Mouse (Mus musculus): ENCODE measurements around the gene Fkbp14. TPM values are rescaled to one million over a fixed set of nuclear protein-coding genes. Genes with fewer than 3 reads are reported as not detected.

Fkbp14 gene
- polyA plus RNA-seq, 1 experiment from 2014 or later, result 26.9 TPM

- no peak overlapping the region for H3K9ac ChIP-seq (ENCODE audit: low read length)
- no peaks in the 10 kb centered on the region for H3K36me3 ChIP-seq (ENCODE audit: control insufficient read depth, insufficient read depth, low read length)
- no peak for ATAC-seq (ENCODE audit: insufficient number of reproducible peaks, insufficient read depth, low FRiP score, low read depth)
- H3K4me3 ChIP-seq (ENCODE audit: control insufficient read depth in 1 of 2, insufficient read depth in 1 of 2, low read depth in 1 of 2, low read length in 2 of 2), result no peak overlapping the region
- no peak overlapping the region for H3K27ac ChIP-seq (replicated peaks in 1 of 2; ENCODE audit: control insufficient read depth in 1 of 2, insufficient read depth in 1 of 2, low read depth in 2 of 2, low read length in 2 of 2)
- no peaks in the 10 kb centered on the region for H3K9me3 ChIP-seq (ENCODE audit: control insufficient read depth, low read length)
- 68% methylated on average over 8 of the region's 8 CpGs for WGBS
- no peak overlapping the region for H3K4me2 ChIP-seq (ENCODE audit: low read length)
- H3K27me3 ChIP-seq (ENCODE audit: control insufficient read depth, insufficient read depth, low read length), result no peaks in the 10 kb centered on the region
- H3K4me1 ChIP-seq (ENCODE audit: control insufficient read depth in 2 of 2, insufficient read depth in 2 of 2, low read length in 2 of 2), result peaks cover 12 to 14% of the 10 kb centered on the region in 2 experiments
These were observed 68.4 kb downstream of the Fkbp14 start for GRCm38 (mm10) chr6:54528666-54529065.

Other genes starting within 250 kb of the Fkbp14 start
- gene Wipf3, start 167.7 kb downstream of the Fkbp14 start, polyA plus RNA-seq (2014; fragmentation: Nextera tagmentation; extraction: Ambion mirVana), result 6.5 and 6.9 TPM in 2 replicates
- 7.5 and 11.1 TPM in 2 replicates for gene Scrn1, start 30.8 kb downstream of the Fkbp14 start, polyA plus RNA-seq (2014; fragmentation: Nextera tagmentation; extraction: Ambion mirVana)
- 8.2 and 8.9 TPM in 2 replicates for gene Plekha8, start 2.2 kb downstream of the Fkbp14 start, polyA plus RNA-seq (2014; fragmentation: Nextera tagmentation; extraction: Ambion mirVana)
- 6.5 and 8.6 TPM in 2 replicates for gene Mturn, start 84.3 kb upstream of the Fkbp14 start, polyA plus RNA-seq (2014; fragmentation: Nextera tagmentation; extraction: Ambion mirVana)
- 3.8 TPM in 2 replicates for gene Znrf2, start 219.6 kb upstream of the Fkbp14 start, polyA plus RNA-seq (2014; fragmentation: Nextera tagmentation; extraction: Ambion mirVana)